Mouse (Mus musculus) hindbrain, embryonic 12.5 days (tissue): ENCODE data around the gene Crocc. TPM values are rescaled to one million over a fixed set of nuclear protein-coding genes. Genes with fewer than 3 reads are reported as not detected.

Experiments
- ATAC-seq: fragments of 200-750 bp; cut with Nextera tagmentation; 2 replicates; pipeline ENCODE4 v1.8.0; 2017; ENCODE audit warnings: moderate TSS enrichment; ENCODE audit not compliant: low FRiP score
- H3K27ac ChIP-seq: fragments of 300-500 bp; sonication (generic); 2 replicates; pipeline ENCODE4 v1.5.1; 2016; ENCODE audit warnings: mild to moderate bottlenecking
- H3K27me3 ChIP-seq: fragments of 300-500 bp; sonication (generic); 2 replicates; pipeline ENCODE4 v1.6.1; 2016; ENCODE audit warnings: mild to moderate bottlenecking
- H3K36me3 ChIP-seq: fragments of 300-500 bp; sonication (generic); 2 replicates; pipeline ENCODE4 v1.6.1; 2016; ENCODE audit warnings: mild to moderate bottlenecking
- H3K4me1 ChIP-seq: fragments of 300-500 bp; sonication (generic); 2 replicates; pipeline ENCODE4 v1.6.1; 2016
- H3K4me2 ChIP-seq: fragments of 300-500 bp; sonication (generic); replicated peaks from 2 replicates; pipeline ENCODE4 v1.6.1; 2016; ENCODE audit warnings: mild to moderate bottlenecking
- H3K4me3 ChIP-seq: fragments of 300-500 bp; sonication (generic); 2 replicates; pipeline ENCODE4 v1.5.1; 2016; ENCODE audit warnings: mild to moderate bottlenecking
- H3K9ac ChIP-seq: fragments of 300-500 bp; sonication (generic); 2 replicates; pipeline ENCODE4 v1.6.1; 2016; ENCODE audit warnings: mild to moderate bottlenecking, moderate library complexity
- H3K9me3 ChIP-seq: fragments of 300-500 bp; sonication (generic); replicated peaks from 2 replicates; pipeline ENCODE4 v1.6.1; 2016; ENCODE audit warnings: mild to moderate bottlenecking
- WGBS: fragments of 180-500 bp; shearing (Covaris S2); methylation state at CpG from one replicate; pipeline ENCODE4 v1.1.7; 2016; 5-methylcytosine and 5-hydroxymethylcytosine counted together
- polyA plus RNA-seq: library from polyadenylated mRNA; unstranded; fragments of >200 nt; fragmentation: Nextera tagmentation; extraction: Ambion mirVana; gene quantifications from 2 replicates; pipeline ENCODE4 v1.2.1, GENCODE M21; 2016

The Crocc gene
- polyA plus RNA-seq, 1 experiment from 2014 or later, result 13.2 TPM

GRCm38 (mm10) chr4:141014856-141015255, 45.5 kb downstream of the Crocc start:
- Histone ChIP-seq H3K9me3 (no peaks in the 10 kb centered on the region), H3K4me2 (no peak overlapping the region), H3K9ac (no peak overlapping the region), H3K27me3 (no peaks in the 10 kb centered on the region), H3K4me1 (peaks cover 42% of the 10 kb centered on the region), H3K27ac (no peak overlapping the region), H3K36me3 (peaks cover 65% of the 10 kb centered on the region), H3K4me3 (no peak overlapping the region)
- ATAC-seq, result no peak
- WGBS, result 94% methylated on average over 11 of the region's 11 CpGs

- no peak overlapping the region for H3K9ac ChIP-seq
- peaks cover 35% of the 10 kb centered on the region for H3K4me1 ChIP-seq
- peaks cover 58% of the 10 kb centered on the region for H3K36me3 ChIP-seq
- ATAC-seq, result no peak
- H3K4me3 ChIP-seq, result no peak overlapping the region
- 0 out of 2 replicates have a peak overlapping the region, but pooled peaks have one; percentile 30 for H3K27ac ChIP-seq
- H3K9me3 ChIP-seq, result no peaks in the 10 kb centered on the region
- no peaks in the 10 kb centered on the region for H3K27me3 ChIP-seq
- WGBS, result 74% methylated on average over 8 of the region's 8 CpGs
- no peak overlapping the region for H3K4me2 ChIP-seq
These were observed 46.2 kb downstream of the Crocc start for GRCm38 (mm10) chr4:141014114-141014513.

GRCm38 (mm10) chr4:141012558-141012957, 47.8 kb downstream of the Crocc start:
- H3K27ac ChIP-seq, result peak overlapping the region; percentile 84; the same call in 1 of the 2 replicates
- ATAC-seq, result no peak
- 77% methylated on average over 10 of the region's 10 CpGs for WGBS
- 0 out of 2 replicates have a peak overlapping the region, but pooled peaks have one; percentile 90 for H3K9ac ChIP-seq
- peaks cover 28% of the 10 kb centered on the region for H3K4me1 ChIP-seq
- no peaks in the 10 kb centered on the region; the same call in 1 of the 2 replicates for H3K9me3 ChIP-seq
- H3K27me3 ChIP-seq, result no peaks in the 10 kb centered on the region
- H3K4me2 ChIP-seq, result peak overlapping the region; percentile 65
- peaks cover 58% of the 10 kb centered on the region for H3K36me3 ChIP-seq
- H3K4me3 ChIP-seq, result peak overlapping the region; percentile 74; the same call in 1 of the 2 replicates

- Histone ChIP-seq H3K9ac (peak overlapping the region; percentile 90), H3K4me3 (peak overlapping the region; percentile 74), H3K4me2 (peak overlapping the region; percentile 65), H3K4me1 (peaks cover 28% of the 10 kb centered on the region), H3K9me3 (no peaks in the 10 kb centered on the region; the same call in 1 of the 2 replicates), H3K27me3 (no peaks in the 10 kb centered on the region), H3K27ac (peak overlapping the region; percentile 84), H3K36me3 (peaks cover 56% of the 10 kb centered on the region)
- WGBS, result 38% methylated on average over 14 of the region's 14 CpGs
- ATAC-seq, result peak; percentile 21
These were observed 48.6 kb downstream of the Crocc start for GRCm38 (mm10) chr4:141011556-141012328.

GRCm38 (mm10) chr4:141010941-141011429, 49.4 kb downstream of the Crocc start:
- WGBS, result under 1% methylated on average over 17 of the region's 17 CpGs
- H3K4me2 ChIP-seq, result peak overlapping the region; percentile 65
- H3K9me3 ChIP-seq, result no peaks in the 10 kb centered on the region; the same call in 1 of the 2 replicates
- H3K36me3 ChIP-seq, result peaks cover 57% of the 10 kb centered on the region
- no peaks in the 10 kb centered on the region for H3K27me3 ChIP-seq
- peaks cover 28% of the 10 kb centered on the region for H3K4me1 ChIP-seq
- H3K9ac ChIP-seq, result peak overlapping the region; percentile 90
- peak overlapping the region; percentile 74 for H3K4me3 ChIP-seq
- peak; percentile 61 for ATAC-seq
- H3K27ac ChIP-seq, result peak overlapping the region; percentile 84

- peak overlapping the region; percentile 90 for H3K9ac ChIP-seq
- H3K27me3 ChIP-seq, result no peaks in the 10 kb centered on the region
- peak overlapping the region; percentile 65 for H3K4me2 ChIP-seq
- under 1% methylated on average over 26 of the region's 26 CpGs for WGBS
- H3K36me3 ChIP-seq, result peaks cover 57% of the 10 kb centered on the region
- peak; percentile 76 for ATAC-seq
- H3K9me3 ChIP-seq, result no peaks in the 10 kb centered on the region; the same call in 1 of the 2 replicates
- peak overlapping the region; percentile 74 for H3K4me3 ChIP-seq
- peak overlapping the region; percentile 84 for H3K27ac ChIP-seq
- H3K4me1 ChIP-seq, result peaks cover 28% of the 10 kb centered on the region
These were observed 49.8 kb downstream of the Crocc start for GRCm38 (mm10) chr4:141010526-141010925.

- H3K36me3 ChIP-seq, result peaks cover 57% of the 10 kb centered on the region
- H3K4me3 ChIP-seq, result peak within 1 kb of the TSS; percentile 74
- peak within 1 kb of the TSS; percentile 65 for H3K4me2 ChIP-seq
- no peaks in the 10 kb centered on the region for H3K27me3 ChIP-seq
- peak within 1 kb of the TSS; percentile 90 for H3K9ac ChIP-seq
- peaks cover 28% of the 10 kb centered on the region for H3K4me1 ChIP-seq
- no peak for ATAC-seq
- 16% methylated on average over 7 of the region's 7 CpGs for WGBS
- H3K9me3 ChIP-seq, result no peaks in the 10 kb centered on the region; the same call in 1 of the 2 replicates
- H3K27ac ChIP-seq, result peak within 1 kb of the TSS; percentile 84
These were observed 50.2 kb downstream of the Crocc start, which contains the start of gene Mfap2 for GRCm38 (mm10) chr4:141010118-141010517. Mfap2 (plus strand) TSS chr4:141010418.

- Histone ChIP-seq H3K4me2 (no peak overlapping the region), H3K4me1 (peaks cover 25% of the 10 kb centered on the region), H3K4me3 (no peak overlapping the region), H3K9me3 (no peaks in the 10 kb centered on the region; the same call in 1 of the 2 replicates), H3K9ac (no peak overlapping the region), H3K27me3 (no peaks in the 10 kb centered on the region), H3K36me3 (peaks cover 57% of the 10 kb centered on the region), H3K27ac (no peak overlapping the region; the same call in 1 of the 2 replicates)
- WGBS, result 91% methylated on average over 8 of the region's 8 CpGs
- ATAC-seq, result no peak
These were observed 52.3 kb downstream of the Crocc start for GRCm38 (mm10) chr4:141008028-141008427.

GRCm38 (mm10) chr4:141005983-141006382, 54.4 kb downstream of the Crocc start:
- no peak for ATAC-seq
- no peak overlapping the region for H3K27ac ChIP-seq
- peaks cover 7% of the 10 kb centered on the region for H3K4me1 ChIP-seq
- H3K4me2 ChIP-seq, result no peak overlapping the region
- no peaks in the 10 kb centered on the region; the same call in 1 of the 2 replicates for H3K9me3 ChIP-seq
- H3K4me3 ChIP-seq, result no peak overlapping the region
- WGBS, result 79% methylated on average over 13 of the region's 13 CpGs
- H3K9ac ChIP-seq, result peak overlapping the region; percentile 6; the same call in 1 of the 2 replicates
- peaks cover 71% of the 10 kb centered on the region for H3K36me3 ChIP-seq
- H3K27me3 ChIP-seq, result no peaks in the 10 kb centered on the region

GRCm38 (mm10) chr4:140996812-140997211, 63.5 kb downstream of the Crocc start:
- Histone ChIP-seq H3K9me3 (no peaks in the 10 kb centered on the region), H3K36me3 (peaks cover 95% of the 10 kb centered on the region), H3K4me2 (no peak overlapping the region), H3K9ac (no peak overlapping the region), H3K4me3 (no peak overlapping the region), H3K27ac (no peak overlapping the region), H3K27me3 (no peaks in the 10 kb centered on the region), H3K4me1 (0 out of 2 replicates have a peak, but pooled peaks cover 3% of the 10 kb centered on the region)
- WGBS, result 94% methylated on average over 9 of the region's 9 CpGs
- no peak for ATAC-seq

- H3K9me3 ChIP-seq, result no peaks in the 10 kb centered on the region
- ATAC-seq, result no peak
- no peak overlapping the region for H3K27ac ChIP-seq
- H3K27me3 ChIP-seq, result no peaks in the 10 kb centered on the region
- no peak overlapping the region for H3K4me2 ChIP-seq
- no peak overlapping the region for H3K9ac ChIP-seq
- 92% methylated on average over 8 of the region's 8 CpGs for WGBS
- no peak overlapping the region for H3K4me3 ChIP-seq
- H3K4me1 ChIP-seq, result 0 out of 2 replicates have a peak, but pooled peaks cover 3% of the 10 kb centered on the region
- H3K36me3 ChIP-seq, result peaks cover 85% of the 10 kb centered on the region
These were observed 64.5 kb downstream of the Crocc start for GRCm38 (mm10) chr4:140995811-140996210.

GRCm38 (mm10) chr4:140993846-140994245, 66.5 kb downstream of the Crocc start:
- H3K4me2 ChIP-seq, result no peak overlapping the region
- ATAC-seq, result no peak
- peaks cover 69% of the 10 kb centered on the region for H3K36me3 ChIP-seq
- 77% methylated on average over 8 of the region's 8 CpGs for WGBS
- no peak overlapping the region for H3K27ac ChIP-seq
- H3K4me1 ChIP-seq, result peaks cover 18% of the 10 kb centered on the region
- no peaks in the 10 kb centered on the region for H3K9me3 ChIP-seq
- no peak overlapping the region for H3K9ac ChIP-seq
- no peak overlapping the region for H3K4me3 ChIP-seq
- H3K27me3 ChIP-seq, result no peaks in the 10 kb centered on the region
